Mouse (Mus musculus) limb, embryonic 11.5 days (tissue): ENCODE data around the gene Itm2b. TPM values are rescaled to one million over a fixed set of nuclear protein-coding genes. Genes with fewer than 3 reads are reported as not detected.

Source experiments
- ATAC-seq: fragments of 200-750 bp; cut with Nextera tagmentation; 2 replicates; pipeline ENCODE4 v1.8.0; 2017; ENCODE audit warnings: low read depth; ENCODE audit not compliant: insufficient number of reproducible peaks, low FRiP score, low TSS enrichment
- DNase-seq: peaks from one replicate; pipeline ENCODE4 v3.0.0-alpha.2; 2015; ENCODE audit warnings: low spot score
- H3K27ac ChIP-seq: fragments of 300-500 bp; sonication (generic); replicated peaks from 2 replicates; pipeline ENCODE4 v1.5.1; 2014; ENCODE audit warnings: low read depth, mild to moderate bottlenecking, low read length
- H3K27me3 ChIP-seq: fragments of 300-500 bp; sonication (generic); 2 replicates; pipeline ENCODE4 v1.6.1; 2014; ENCODE audit warnings: mild to moderate bottlenecking, low read length, mixed read lengths; ENCODE audit not compliant: control insufficient read depth, insufficient read depth
- H3K36me3 ChIP-seq: fragments of 300-500 bp; sonication (generic); 2 replicates; pipeline ENCODE4 v1.6.1; 2014; ENCODE audit warnings: mild to moderate bottlenecking, low read length, moderate library complexity, mixed read lengths; ENCODE audit not compliant: control insufficient read depth, insufficient read depth
- H3K4me1 ChIP-seq: fragments of 300-500 bp; sonication (generic); 2 replicates; pipeline ENCODE4 v1.6.1; 2014; ENCODE audit warnings: low read length, mixed read lengths; ENCODE audit not compliant: control insufficient read depth, insufficient read depth
- H3K4me2 ChIP-seq: fragments of 300-500 bp; sonication (generic); 2 replicates; pipeline ENCODE4 v1.6.1; 2014; ENCODE audit warnings: low read depth, mild to moderate bottlenecking, moderate library complexity; ENCODE audit not compliant: severe bottlenecking
- H3K4me3 ChIP-seq: fragments of 300-500 bp; sonication (generic); 2 replicates; pipeline ENCODE4 v1.5.1; 2014; ENCODE audit warnings: low read depth, low read length
- H3K9ac ChIP-seq: fragments of 300-500 bp; sonication (generic); 2 replicates; pipeline ENCODE4 v1.6.1; 2014; ENCODE audit warnings: mild to moderate bottlenecking, low read length
- H3K9me3 ChIP-seq: fragments of 300-500 bp; sonication (generic); 2 replicates; pipeline ENCODE4 v1.6.1; 2016; ENCODE audit warnings: low read length; ENCODE audit not compliant: control insufficient read depth
- WGBS: fragments of 180-500 bp; shearing (Covaris S2); extraction: QIAGEN DNeasy Blood & Tissue Kit; methylation state at CpG from one replicate; pipeline ENCODE4 v1.1.7; 2014; 5-methylcytosine and 5-hydroxymethylcytosine counted together
- polyA plus RNA-seq: library from polyadenylated mRNA; unstranded; fragments of >200 nt; fragmentation: Nextera tagmentation; extraction: Ambion mirVana; gene quantifications from 2 replicates; pipeline ENCODE4 v1.2.1, GENCODE M21; 2014

Gene Itm2b
- polyA plus RNA-seq, 1 experiment from 2014 or later: 352 TPM

DNA sequence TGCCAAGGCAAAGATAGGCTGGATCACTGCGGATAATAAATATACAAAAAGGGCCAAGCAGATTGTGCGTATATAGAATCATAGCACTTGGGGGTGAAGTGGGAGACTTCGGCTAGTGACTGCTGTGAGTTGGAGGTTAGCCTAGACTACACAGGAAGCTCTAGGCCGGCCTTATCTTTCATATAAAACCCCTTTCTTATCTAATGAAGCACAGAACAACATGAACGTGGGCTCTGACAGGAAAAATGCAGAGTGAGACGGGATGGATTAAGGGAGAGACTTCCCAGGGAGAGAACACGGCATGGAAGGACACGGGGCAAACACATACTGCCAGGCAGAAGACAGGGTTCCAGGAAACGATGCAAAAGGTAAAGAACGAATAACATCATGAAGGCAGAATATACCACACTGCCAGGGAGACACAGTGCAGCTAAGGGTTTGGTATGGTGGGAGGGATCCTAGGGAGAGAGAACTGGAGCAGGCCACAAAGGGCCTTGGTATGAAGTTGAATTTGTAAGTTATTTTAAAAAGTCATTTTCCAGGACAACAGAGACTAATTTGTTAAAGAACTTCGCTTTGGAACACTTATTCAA lies 14.9 kb downstream of the Itm2b start:
- 87% methylated on average over 11 of the region's 11 CpGs for WGBS
- H3K27ac ChIP-seq: no peak overlapping the region
- peaks cover 9% of the 10 kb centered on the region; the same call in 1 of the 2 replicates for H3K36me3 ChIP-seq

DNA sequence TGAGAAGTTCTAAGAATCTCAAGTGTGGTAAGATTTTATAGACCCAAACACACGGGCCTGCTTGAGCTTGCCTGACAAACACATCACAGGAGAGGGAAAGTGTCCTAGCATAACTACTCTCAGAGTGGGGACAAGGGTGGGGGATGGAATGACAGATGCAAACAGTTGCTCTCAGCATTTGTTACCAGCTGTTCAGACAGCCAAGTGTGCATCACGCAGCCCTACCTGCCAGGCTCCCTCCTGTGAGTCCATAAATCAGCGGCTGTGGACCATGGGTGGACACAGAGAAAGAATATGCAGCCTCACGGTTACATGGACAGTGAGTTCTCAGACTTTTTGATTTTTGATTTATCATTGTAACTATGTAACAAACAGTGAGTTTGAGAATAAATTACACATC lies 15.5 kb downstream of the Itm2b start:
- ATAC-seq (no peak), DNase-seq (no peak)
- WGBS: 68% methylated on average over 4 of the region's 4 CpGs
- no peaks in the 10 kb centered on the region for H3K27me3 ChIP-seq
- no peak overlapping the region for H3K4me2 ChIP-seq
- H3K4me1 ChIP-seq: no peaks in the 10 kb centered on the region; the same call in 1 of the 2 replicates
- H3K4me3 ChIP-seq: no peak overlapping the region
- no peak overlapping the region for H3K9ac ChIP-seq
- no peaks in the 10 kb centered on the region for H3K9me3 ChIP-seq
- H3K36me3 ChIP-seq: peaks cover 11% of the 10 kb centered on the region; the same call in 1 of the 2 replicates
- H3K27ac ChIP-seq: no peak overlapping the region

More for the DNA sequence above, 14.9 kb downstream of the Itm2b start:
- Histone ChIP-seq H3K4me3 (no peak overlapping the region), H3K9ac (no peak overlapping the region), H3K9me3 (no peaks in the 10 kb centered on the region), H3K27me3 (no peaks in the 10 kb centered on the region), H3K4me2 (no peak overlapping the region), H3K4me1 (no peaks in the 10 kb centered on the region; the same call in 1 of the 2 replicates)
- ATAC-seq (no peak), DNase-seq (no peak)

DNA sequence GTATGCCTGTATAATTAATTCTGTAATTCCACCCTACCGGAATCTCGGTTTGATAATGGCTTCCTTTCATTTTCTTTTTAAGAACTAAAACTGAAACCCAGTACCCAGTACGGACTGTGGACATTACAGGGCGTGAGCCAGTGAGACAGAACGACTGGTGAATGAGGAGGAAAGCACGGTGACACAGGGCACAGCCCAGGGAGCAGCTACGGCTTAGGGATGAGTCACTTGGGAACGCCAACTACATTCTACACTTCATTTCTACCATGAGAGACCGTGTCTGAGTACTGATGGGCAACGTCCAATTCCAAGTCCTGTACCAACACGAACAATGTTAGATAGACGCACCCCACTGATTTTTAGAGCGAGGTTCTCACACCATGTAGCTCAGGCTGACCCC lies 16.1 kb downstream of the Itm2b start:
- H3K36me3 ChIP-seq: peaks cover 17% of the 10 kb centered on the region; the same call in 1 of the 2 replicates
- H3K9me3 ChIP-seq: no peaks in the 10 kb centered on the region
- H3K4me3 ChIP-seq: no peak overlapping the region
- 95% methylated on average over 13 of the region's 13 CpGs for WGBS
- no peak overlapping the region for H3K9ac ChIP-seq
- DNase-seq (no peak), ATAC-seq (no peak)
- no peak overlapping the region for H3K27ac ChIP-seq
- H3K4me1 ChIP-seq: no peaks in the 10 kb centered on the region
- H3K27me3 ChIP-seq: no peaks in the 10 kb centered on the region
- no peak overlapping the region for H3K4me2 ChIP-seq

DNA sequence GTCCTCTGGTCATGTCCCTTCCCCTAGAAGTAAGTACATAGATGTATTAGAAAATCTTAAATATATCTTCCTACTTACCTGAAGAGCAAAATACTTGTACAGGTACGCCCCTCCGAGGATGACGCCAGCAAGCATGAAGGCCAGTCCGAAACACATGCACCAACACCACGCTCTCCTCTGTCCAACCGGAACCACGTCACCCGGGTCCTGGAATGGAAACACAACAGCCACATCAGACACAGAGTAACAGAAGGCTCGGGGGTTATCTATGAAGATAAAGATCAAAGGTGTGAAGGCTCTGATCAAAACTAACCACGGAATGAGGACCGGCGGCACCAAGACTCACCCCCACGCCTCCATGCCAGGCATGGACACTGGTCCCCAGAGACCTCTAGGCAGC lies 16.9 kb downstream of the Itm2b start:
- no peaks in the 10 kb centered on the region for H3K9me3 ChIP-seq
- H3K27ac ChIP-seq: no peak overlapping the region
- H3K27me3 ChIP-seq: no peaks in the 10 kb centered on the region
- no peak for DNase-seq
- ATAC-seq: no peak
- 95% methylated on average over 13 of the region's 13 CpGs for WGBS
- H3K36me3 ChIP-seq: peaks cover 21% of the 10 kb centered on the region; the same call in 1 of the 2 replicates
- no peak overlapping the region for H3K4me2 ChIP-seq
- no peak overlapping the region for H3K4me3 ChIP-seq
- no peak overlapping the region for H3K9ac ChIP-seq
- no peaks in the 10 kb centered on the region for H3K4me1 ChIP-seq

DNA sequence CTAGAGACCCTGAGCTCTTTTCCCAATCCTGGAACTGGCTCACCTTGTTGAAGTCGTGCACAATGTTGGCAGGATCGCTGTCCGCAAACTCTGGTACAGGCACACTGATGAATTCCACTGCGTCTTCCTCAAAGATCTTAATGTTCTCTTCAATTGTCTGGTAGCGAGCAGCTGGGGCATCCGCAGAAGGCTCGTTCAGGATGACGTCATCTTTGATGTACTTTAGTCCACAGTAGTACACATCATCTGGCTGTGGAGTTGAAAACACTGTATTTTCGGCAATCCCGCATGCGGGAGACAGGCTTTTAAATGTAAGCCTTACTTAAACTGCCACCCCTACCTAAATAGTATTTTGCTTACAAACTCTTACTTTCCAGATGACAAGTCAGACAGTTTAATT lies 18.8 kb downstream of the Itm2b start:
- H3K9me3 ChIP-seq: no peaks in the 10 kb centered on the region
- H3K27me3 ChIP-seq: no peaks in the 10 kb centered on the region
- no peak overlapping the region for H3K9ac ChIP-seq
- ATAC-seq: no peak
- H3K4me2 ChIP-seq: no peak overlapping the region
- H3K27ac ChIP-seq: no peak overlapping the region
- no peaks in the 10 kb centered on the region for H3K4me1 ChIP-seq
- H3K4me3 ChIP-seq: no peak overlapping the region
- 91% methylated on average over 11 of the region's 11 CpGs for WGBS
- H3K36me3 ChIP-seq: peaks cover 27% of the 10 kb centered on the region
- DNase-seq: no peak

DNA sequence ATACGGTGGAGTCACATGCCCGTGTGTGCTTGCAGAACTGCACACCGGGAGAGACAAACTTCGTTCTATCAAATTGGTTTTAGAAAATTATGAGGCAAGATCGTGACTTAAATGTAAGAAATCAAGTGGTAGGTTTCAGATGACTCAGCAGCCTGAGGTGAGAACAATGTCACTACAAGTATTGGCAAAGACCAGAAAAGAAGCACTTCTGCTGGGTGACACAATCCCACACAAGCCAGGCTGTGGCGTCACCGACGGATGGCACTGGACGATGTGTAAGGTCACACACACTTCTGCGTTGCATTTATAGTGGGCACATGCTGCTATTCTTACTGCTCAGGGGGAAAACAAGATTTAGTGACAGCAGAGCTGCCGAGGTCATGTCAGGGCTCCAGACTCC lies 21.3 kb downstream of the Itm2b start:
- Histone ChIP-seq H3K4me2 (no peak overlapping the region), H3K27me3 (no peaks in the 10 kb centered on the region)

DNA sequence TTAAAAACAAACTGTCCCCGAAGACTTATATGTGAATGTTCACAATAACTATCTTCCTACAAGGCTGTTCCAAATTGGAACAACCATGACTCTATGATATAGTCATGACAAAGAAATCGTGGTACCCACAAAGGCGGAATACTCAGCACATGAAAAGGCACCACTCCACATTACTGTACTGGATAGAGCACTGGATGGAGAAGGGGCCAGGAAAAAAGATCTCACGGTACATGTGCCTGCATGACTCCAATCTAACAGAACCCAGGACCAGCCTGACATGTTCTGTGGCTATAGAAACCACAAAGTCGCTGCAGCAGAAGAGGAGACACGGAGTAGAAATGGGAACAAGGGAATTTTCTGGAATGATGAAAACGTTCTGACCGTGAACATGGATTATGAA lies 30.4 kb downstream of the Itm2b start:
- Histone ChIP-seq H3K27ac (no peak overlapping the region), H3K4me1 (no peaks in the 10 kb centered on the region), H3K36me3 (no peaks in the 10 kb centered on the region), H3K4me3 (no peak overlapping the region), H3K4me2 (no peak overlapping the region), H3K9me3 (no peaks in the 10 kb centered on the region), H3K9ac (no peak overlapping the region), H3K27me3 (no peaks in the 10 kb centered on the region)
- DNase-seq (no peak), ATAC-seq (no peak)
- 90% methylated on average over 8 of the region's 8 CpGs for WGBS

More for the DNA sequence above, 21.3 kb downstream of the Itm2b start:
- Histone ChIP-seq H3K9me3 (no peaks in the 10 kb centered on the region), H3K9ac (no peak overlapping the region), H3K4me1 (no peaks in the 10 kb centered on the region), H3K4me3 (no peak overlapping the region), H3K36me3 (peaks cover 32% of the 10 kb centered on the region), H3K27ac (no peak overlapping the region)
- ATAC-seq (no peak), DNase-seq (no peak)
- WGBS: 94% methylated on average over 11 of the region's 11 CpGs

DNA sequence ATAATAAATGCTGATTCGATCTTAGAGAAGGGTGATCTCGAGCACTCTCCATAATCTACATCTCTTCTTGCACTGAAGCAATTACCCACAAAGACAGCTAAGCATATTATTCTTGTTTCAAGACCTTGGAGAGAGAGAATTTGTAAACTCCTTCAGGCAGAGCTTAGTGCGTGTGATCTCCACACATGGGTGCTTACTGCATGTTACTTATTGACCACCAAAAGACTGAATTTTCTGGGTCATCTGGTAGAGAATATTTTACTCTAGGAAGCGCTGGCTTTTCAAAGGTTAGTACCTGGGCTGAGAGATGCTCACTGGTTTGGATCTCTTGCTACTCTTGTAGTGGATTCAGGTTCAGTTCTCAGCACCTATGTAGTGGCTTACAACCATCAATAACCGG lies 34.0 kb downstream of the Itm2b start:
- Histone ChIP-seq H3K27me3 (no peaks in the 10 kb centered on the region), H3K4me3 (no peak overlapping the region), H3K36me3 (no peaks in the 10 kb centered on the region), H3K9me3 (no peaks in the 10 kb centered on the region), H3K9ac (no peak overlapping the region), H3K4me1 (no peaks in the 10 kb centered on the region), H3K27ac (no peak overlapping the region), H3K4me2 (no peak overlapping the region)
- DNase-seq (no peak), ATAC-seq (no peak)
- 92% methylated on average over 5 of the region's 5 CpGs for WGBS

DNA sequence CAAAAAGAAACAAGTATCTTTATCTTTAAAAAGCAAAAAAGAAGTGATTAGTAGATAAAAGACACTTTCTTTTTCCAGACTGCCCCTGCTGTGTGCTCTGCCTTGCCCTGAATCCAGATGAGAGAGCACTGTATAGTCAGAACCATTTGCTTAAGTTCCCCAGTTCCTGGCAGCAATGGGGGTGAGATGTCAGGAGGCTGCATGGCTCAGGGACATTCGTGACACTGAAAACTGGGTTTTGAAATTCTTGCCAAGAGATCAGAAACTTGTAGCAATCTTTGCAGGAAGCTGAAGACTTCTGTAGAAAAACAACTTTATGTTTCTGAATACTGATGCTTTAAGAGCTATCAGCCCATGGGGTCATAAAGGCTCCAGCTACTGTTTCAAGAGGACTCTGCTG lies 35.1 kb downstream of the Itm2b start:
- WGBS: 64% methylated on average over 1 of the region's 1 CpGs
- no peak overlapping the region for H3K27ac ChIP-seq
- no peak overlapping the region for H3K9ac ChIP-seq
- no peaks in the 10 kb centered on the region for H3K9me3 ChIP-seq
- ATAC-seq: no peak
- H3K4me2 ChIP-seq: no peak overlapping the region
- H3K4me3 ChIP-seq: no peak overlapping the region
- no peaks in the 10 kb centered on the region for H3K4me1 ChIP-seq
- H3K27me3 ChIP-seq: no peaks in the 10 kb centered on the region
- H3K36me3 ChIP-seq: no peaks in the 10 kb centered on the region
- DNase-seq: no peak
